Mouse (Mus musculus): ENCODE measurements around the gene Chrnb4.

Gene Chrnb4

DNA sequence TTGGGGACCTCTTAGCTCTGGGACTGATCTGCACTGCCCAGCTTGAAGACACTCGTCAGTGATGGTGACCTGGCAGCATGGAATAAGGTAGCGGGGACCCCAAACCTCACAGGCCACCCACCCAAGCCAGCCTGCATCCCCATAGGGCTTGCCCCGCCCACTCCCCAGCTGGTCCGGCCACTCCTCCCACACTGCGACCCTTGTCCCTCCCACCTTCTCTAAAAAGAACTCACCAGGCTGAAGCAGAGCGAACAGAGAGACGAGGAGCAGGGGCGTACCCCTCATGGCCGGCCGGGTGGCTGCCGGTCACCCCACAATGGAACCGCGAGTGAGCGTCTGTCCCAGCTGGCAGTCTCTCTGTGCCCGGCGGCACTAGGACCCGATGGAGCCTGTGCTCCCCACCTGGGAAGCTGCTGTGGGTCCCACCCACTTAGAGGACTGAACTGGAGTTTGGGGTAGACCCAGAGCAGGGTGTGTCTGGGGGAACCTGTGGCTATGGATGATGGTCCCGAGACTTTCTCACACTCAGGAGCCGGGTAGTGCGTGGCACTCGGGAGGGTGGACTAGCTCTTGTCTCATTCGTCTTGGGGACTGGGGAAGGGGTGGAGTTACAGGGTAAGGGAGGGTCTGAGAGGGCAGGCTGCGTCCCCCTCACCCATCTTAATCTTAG, at the start of gene Chrnb4:
Chrnb4 (minus strand) TSS at position 569 of the 670 bp plus-strand sequence.
- DNase-seq, result no peak

DNA sequence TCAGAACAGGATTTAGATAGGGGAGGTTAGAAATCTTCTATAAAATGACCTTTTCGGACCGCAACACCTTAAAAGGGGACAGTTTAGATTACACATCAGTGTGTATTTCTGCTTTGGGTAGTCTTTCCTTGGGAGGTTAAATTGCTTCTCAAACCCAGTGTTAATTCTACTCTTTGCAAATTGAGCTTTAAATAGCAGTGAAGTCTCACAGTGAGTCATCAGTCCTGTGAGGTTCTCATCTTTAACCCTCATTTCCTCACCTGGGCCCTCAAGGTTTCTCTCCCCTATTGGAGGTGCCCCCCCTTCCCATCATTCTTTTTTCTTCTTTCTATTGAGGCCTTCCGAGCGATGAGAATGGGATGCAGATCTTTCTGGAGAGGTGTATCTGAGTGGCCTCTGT, 48.3 kb upstream of the Chrnb4 start:
- DNase-seq, result no peak

DNA sequence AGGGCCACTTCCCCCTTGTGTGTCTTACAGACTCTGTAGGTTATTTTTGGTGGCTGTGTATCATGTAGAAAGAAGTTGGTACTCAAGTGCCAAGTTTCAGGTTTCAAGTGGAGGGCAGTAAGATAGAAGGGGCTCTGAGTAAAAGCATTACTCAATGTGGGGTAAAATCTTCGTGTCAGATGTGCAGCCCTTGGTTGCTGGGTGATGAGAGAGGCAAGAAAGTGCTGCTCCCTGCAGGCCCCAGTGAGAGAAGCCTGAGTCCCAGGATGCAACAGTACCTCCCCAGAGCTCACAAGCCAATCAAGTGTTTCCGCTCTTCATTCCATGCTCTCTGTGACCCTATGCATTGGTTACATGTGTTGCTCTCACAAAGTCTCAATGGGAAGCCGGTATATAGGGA, 47.5 kb upstream of the Chrnb4 start:
- DNase-seq, result no peak

DNA sequence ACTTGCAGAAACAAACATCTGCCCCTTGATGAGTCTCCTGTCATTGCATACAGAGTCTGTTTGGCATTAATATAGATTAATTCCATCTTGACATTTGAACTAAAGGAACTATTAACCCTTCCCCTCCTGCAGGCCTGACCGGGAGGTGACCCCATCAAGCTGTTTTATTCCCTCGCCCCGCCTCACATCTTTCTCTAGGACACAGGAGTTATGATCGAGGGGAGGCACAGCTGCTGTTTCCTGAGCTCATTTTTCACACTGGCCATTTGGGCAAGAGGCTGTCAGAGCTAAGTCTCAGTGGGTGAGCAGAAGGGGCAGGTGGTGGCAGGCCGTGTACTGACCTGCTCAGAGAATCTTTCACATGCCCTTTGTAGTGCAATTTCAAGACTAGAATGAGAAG, 41.6 kb upstream of the Chrnb4 start:
- no peak for DNase-seq

DNA sequence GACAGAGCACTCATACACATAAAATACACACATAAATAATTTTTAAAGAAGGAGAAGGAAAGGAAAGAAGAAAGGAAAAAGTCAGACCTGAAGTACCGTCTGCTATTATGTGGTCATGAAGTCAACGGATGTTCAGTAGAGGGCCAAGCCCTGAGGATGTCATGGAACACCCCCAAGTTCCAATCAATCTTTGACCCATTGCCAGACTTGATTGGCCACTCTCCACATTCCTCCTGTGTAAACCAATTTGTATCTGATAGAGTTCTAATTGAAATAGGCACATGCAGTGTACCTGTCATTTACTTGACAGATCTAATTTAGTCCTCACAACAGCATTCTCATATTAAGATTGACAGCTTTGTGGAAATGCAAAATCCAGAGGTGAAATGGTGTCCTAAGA, 40.6 kb upstream of the Chrnb4 start:
- DNase-seq, result no peak

DNA sequence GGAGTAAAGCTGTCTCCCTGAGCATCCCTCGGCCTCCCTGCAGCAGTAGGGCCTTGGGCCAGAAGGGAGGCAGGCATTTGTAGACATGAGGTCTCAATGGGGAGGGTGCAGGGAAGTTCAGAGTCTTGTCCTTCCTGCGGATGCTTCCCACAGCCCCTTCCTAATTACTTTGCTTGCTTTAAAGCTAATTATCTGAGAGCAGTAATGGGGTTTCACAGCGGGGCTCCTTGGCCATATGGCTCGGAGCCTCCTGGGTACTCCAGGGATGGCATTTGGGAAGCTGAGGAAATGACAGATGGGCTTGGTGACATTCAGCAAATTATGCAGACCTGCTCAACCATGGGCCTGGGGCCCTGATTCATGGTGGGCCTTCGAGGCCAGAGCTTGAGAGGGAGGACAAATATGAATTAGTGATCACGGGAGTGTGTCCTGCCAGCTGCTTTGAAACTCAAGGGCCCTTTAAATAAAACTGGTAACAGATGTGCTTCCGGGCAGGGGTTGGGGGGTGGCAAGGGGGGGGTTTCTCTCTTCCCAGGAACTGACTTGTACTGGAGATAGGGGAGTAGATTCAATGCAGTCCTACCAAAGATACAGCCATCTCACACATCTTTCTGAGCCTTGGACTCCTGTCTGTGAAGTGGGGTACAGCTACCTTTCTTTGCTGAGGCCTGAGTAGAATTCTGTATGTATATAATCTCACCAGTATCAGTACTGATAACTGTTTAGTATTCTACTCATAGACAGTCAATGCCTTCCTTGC, 34.8 kb upstream of the Chrnb4 start:
- no peak for DNase-seq

DNA sequence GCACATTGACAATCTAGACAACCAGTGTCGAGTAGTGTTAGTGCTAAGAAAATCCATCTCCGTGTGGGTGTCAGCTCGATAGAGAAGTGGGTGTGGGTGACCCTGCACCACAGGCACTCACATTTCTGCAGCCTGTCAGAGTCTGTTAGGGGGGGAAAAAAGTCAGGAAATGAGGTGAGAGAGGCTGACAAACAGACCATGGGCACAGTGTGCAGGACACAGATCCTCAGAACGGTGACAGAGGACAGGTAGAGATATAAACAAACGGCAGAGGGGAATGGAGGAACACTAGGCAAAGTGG, 19.3 kb upstream of the Chrnb4 start:
- no peak for DNase-seq

DNA sequence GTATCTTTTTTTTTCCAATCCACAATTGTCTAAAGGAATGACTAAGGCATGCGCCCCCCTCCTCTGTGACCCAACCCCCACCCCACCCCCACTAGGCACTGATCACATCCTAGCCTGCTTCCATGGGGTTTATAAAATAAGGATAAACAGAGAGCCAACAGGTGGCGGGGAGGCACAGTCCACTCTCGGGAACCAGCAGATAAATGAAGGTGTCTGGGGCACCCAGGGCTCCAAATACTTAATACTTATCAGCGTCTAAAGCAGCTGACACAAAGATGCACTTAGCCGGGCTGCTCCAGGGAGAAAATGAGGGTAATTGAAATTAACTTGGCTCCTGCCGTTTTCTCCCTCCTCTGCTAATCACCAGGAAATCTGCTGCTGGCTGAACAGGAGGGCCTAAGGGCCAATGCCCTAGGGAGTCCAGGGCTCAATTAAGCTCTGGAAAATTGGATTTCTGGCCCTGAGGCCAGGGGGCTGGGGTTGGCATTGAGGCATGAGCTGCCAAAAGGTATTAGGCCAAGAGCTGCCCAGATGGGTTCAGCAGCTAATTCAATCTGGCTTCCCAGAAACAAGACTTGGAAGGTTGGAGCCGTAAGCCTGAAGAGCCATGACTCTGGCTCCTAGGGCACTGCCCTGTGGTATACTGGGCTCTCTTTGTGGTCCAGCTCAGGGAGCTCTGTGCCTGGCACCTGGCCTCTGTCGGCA, 18.8 kb upstream of the Chrnb4 start:
- DNase-seq, result no peak

DNA sequence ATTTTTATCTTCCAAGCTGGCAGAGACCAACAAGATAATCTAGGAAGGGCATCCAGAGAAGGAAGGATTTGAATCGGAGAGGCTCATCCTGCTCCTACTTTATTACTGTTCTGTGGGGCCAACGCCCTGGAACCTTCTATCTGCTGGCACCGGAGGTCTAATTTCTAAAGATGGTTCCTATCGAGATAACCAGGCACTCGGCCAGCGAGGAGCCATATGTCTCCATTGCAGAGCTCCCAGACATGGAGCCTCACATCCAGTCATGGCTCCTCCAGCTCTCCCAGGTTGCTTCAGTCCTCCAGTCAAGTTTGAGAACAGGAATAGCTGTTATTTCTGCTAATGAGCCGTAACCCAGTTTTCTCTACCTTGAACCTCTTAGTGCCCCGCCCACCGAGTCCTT, 16.7 kb upstream of the Chrnb4 start:
- no peak for DNase-seq

DNA sequence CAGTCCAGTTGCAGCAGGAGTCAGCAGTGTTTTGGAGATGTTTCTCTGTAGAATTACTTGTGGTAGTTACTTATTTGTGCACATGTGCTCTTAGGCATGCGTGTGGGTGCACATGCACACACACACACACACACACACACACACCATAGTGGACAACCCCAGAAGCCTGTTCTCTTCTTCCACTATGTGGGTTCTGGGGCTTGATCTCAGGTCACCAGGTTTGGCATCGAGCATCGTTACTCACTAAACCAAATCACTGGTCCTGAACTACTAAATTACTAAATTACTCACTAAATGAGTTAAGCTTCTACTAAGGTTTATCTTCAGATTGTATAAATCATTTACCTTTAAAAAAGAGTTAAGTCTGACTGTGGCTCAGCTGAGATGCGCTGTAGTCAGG, 9.5 kb upstream of the Chrnb4 start:
- peak; percentile 81 for DNase-seq

DNA sequence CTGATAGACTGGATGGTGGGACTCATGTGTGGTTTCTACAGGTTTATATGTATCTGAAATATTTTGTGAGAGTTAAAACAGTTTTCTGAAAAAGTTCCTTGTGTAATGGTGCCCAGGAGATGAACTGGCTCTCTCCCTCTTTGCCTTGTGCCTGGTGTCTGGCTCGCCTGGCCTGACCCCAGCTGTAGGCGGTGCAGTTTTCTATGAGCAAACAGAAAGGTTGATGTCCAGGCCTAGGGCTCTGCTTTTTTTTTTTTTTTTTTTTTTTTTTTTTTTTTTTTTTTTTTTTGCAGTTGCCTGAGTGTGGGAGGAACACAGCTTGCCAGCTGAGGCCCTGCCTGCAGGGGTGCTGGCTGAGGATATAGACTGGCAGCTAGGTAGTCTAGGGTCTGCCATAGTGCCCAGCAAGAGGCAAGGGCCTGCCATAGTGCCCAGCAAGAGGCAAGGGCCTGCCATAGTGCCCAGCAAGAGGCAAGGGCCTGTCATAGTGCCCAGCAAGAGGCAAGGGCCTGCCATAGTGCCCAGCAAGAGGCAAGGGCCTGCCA, 6.9 kb upstream of the Chrnb4 start:
- DNase-seq, result no peak

DNA sequence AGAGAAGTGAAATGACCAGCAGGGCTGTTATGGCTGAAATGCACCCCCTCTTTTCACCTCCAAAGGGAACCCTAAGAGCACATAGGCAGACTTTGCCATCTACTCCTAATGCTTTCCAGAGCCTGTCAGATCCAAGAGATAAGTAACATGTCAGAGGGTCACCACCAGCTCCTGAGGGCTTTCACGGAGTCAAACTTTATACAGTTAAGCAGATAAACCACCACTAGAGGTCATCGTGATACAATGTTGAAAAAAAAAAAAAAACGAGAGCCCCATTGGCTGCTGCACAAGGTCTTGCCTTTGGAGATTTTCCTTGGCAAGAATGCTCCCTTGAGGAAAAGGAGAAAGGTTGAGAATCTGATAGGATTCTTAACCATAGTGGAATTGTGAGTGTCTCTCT, 1.8 kb downstream of the Chrnb4 start:
- DNase-seq, result no peak

DNA sequence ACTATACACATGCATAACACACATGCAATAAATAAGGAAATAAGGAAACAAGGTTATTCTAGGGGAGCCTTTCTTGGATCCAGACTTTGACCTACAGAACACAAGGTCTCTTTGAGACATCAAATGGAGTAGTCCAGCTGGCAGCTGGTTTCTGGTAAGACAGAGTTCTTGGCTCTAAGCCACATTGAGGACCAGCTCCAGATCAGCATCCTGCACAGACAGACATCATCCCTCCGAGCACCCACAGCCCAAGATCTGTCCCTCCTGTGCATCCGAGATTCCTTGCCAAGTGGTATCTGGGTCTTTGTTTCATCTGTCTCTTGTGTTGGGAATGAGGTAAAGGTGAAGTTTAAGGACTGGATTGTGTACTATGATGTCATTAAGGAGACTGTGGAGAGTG, 3.6 kb downstream of the Chrnb4 start:
- DNase-seq, result no peak

DNA sequence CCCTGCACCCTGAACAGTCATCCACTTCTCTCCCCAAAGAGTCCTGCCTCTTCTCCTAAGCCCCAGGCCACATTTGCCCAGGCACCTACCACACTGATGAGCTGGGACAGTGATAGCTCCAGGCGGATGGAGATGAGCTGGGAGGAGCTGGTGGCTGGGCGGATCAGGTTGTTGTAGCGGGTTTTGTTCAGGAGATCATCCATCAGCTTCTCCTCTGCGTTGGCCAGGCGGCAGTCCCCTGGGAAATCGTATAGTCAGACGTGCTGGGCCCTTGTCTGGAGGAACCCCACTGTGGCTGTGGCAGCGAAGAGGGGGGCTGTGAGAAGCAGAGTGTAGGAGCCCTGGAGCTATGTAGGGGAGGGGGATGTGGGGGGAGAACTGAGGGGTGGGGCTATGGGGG, 4.9 kb downstream of the Chrnb4 start:
- no peak for DNase-seq

DNA sequence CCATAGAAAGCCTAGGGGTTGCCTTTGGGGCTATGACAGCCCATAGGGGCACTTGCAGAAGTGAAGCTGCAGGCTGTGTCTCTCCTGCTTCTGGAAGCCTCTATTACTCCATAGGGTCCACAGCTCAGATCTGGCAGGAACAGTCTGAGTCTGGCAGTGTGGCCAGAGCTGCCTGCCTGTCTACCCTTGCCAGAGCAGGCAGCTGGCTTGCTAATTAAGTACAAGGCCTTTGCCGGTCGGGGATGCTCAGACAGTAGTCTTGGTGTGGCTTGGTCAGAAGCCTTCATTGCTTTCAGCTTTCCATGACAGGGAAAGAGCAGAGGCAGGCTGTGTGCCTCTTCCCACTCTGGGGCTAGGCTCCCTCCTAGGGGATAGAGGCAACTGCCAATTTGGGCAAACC, 7.2 kb downstream of the Chrnb4 start:
- DNase-seq, result no peak

DNA sequence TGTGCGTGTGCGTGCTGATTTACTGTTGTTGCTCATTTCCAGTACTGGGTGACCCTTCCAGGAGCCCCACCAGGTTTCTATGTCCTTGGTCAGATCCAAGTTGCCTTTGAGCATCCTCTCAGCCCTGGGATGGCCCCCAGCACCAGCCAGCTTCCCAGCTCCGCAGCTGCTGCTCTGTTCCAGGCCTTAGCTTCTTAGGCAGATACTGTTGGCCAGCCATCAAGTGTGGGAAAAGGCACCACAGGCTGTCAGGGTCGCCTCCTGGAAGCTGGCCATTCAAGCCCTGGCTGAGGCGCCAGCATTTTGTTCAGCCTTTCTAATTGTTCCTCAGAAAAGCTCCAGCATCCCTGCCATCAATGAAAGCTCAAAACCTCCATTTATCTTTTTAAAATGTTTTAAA, 8.6 kb downstream of the Chrnb4 start:
- no peak for DNase-seq

DNA sequence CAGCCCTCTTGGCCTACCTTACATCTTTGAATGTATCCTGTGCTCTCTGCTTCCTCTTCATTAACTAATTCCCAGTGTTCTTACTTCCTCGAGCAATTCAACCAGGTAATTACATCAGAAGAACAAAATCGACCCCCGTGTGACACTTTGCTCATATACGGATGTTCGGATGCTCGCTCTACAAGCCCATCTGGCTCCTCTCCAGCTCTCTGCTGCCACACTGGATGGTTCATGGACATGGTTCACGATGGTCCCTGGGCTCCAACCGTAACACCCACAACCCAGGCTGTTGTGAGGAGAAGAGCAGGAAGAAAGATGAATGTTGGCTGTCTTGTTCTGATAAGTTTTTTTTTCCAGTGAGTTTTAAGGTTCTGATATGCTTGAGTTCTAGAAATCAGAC, 9.6 kb downstream of the Chrnb4 start:
- no peak for DNase-seq

DNA sequence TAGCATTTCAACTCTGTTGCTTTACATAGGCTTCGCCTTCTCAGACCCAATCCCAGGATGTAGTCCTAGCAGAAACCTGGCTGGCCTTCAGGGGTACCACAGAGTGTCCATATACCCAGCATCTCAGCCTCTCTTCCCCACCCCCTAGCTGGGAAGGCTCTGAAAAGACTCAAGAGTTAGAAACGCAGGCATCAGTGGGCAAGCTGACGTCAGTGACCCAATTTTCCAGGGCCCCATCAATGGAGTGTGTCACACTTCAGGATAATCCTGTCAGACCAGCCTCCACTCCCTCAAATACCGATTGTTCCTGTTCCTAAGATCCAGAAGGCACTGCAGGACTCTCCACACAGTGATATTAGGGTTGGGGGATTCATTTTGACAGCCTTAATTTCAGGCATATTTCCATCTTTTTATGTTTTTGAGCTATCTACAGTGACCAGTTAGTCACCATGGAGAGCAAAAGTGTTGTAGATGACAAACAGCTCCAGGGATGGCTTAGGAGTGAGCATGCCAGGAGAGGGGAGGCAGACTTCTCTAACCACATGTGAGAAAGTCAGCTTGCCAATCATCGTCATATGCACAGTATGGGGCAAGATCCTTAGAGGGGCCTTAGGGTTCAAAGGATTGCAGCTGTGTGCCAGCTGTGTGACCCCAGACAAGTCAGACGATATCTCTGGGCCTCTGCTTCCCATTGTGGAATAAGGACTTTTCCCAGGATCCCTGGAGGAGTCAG, 17.0 kb downstream of the Chrnb4 start:
- DNase-seq, result no peak

DNA sequence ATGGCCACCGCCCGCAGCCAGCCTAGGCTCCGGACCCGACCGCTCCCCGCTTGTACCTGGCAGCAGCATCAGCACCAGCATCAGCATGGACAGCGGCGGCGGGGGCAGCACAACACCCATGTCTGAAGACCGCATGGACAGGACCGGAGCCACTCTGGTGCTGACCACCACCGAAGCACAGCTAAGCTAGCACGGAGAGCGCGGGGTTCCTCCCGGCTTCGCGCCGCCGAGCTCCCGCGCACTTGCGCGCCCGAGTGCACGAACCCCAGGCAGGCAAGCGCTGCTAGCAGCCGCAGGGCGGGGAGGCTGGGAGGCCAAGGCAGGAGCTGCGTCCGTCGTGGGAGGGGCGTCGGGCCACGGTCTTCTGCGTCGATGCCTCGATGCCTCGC, 22.3 kb downstream of the Chrnb4 start, which contains the start of gene Chrna3:
Chrna3 (minus strand) TSS at position 288 of the 389 bp plus-strand sequence.
- DNase-seq, result no peak

DNA sequence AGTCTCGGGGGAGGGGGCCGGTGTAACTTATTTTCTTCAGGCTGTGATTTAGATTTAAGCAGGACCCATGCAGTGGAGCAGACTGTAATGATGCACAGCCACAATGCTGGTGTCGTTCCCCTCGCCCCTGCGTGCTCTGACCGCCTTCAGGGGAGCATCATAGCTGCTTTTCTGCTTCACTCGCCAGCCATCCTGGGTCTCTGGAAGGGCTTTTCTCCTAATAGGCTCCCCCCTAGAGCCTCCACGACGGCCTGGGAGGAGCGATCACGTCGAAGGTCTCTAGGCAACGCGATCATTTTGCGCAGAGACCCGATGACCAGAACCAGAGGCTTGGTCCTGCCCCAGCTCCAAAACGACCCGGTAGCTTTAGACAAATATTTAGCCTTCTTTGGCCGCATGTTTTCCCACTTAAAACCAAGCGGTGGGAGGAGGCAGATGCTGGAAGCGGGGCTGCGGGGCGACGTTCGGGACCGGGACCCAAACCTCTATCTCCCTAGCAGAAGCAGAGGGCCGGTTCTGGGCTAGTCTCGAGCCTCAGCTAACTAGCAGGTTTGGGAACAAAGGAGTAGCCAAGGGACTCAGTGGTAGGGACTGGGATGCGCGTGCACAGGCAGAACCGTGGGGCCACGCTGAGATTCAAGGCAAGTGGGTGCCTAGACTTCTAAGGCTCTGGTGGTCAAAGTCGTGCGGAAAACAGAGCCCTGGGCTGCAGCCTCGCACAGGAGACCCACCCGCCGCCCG, 22.9 kb downstream of the Chrnb4 start:
- DNase-seq, result no peak

DNA sequence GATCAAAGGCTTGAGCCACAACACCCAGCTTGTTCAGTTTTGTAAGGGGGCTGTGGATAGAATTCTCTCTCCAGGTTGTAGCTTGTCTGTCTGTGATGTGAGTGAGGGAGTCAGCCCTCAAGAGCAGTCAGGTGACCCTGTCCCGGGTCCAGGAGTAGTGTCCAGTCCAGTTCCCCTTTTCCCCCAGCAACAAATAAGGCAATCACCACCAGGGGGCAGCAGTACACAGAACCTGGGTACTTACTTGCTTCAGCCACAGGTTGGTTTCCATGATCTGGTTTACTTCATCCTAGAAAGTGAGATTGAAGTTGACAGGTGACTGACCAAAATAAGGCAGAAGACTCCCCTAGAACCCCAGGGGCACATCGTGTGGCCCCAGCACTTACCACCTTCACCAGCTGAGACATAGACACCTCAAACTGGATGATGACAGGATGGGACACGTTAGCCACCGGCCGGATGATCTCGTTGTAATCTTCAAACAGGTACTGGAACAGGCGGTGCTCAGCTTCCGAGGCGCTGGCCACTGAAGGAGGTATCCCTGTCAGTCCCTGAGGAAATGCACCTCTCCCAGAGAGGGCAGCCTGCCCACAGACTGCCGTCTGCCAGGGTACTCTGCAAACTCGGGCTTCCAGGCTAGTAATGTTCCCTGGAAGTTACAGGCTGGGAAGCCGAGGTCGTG, 24.5 kb downstream of the Chrnb4 start:
- DNase-seq, result peak; percentile 78

DNA sequence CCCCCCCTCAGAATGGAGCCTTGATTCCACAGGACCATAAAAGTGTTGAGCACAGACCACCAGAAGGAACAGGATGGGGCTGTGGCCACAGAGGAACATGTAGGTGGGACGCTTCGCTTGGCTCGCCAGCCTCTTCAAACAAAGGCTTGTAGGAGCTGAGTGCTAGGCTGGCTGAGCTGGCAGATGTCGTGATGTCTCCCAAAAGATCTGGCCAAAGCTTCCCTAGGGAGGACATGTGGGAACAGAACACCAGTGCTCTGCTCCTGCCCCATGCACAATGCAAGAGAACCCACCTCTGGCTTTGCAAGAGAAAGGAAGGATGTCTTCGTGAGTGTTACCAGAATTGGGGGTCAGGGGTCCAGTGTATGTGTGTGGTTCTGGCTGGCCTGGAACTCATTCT, 25.3 kb downstream of the Chrnb4 start:
- no peak for DNase-seq
